Mouse (Mus musculus): ENCODE results near the gene Ppargc1a. TPM values are rescaled to one million over a fixed set of nuclear protein-coding genes. Genes with fewer than 3 reads are reported as not detected.

The Ppargc1a gene
- polyA plus RNA-seq, 1 experiment from 2014 or later, result 15.8 TPM

DNA sequence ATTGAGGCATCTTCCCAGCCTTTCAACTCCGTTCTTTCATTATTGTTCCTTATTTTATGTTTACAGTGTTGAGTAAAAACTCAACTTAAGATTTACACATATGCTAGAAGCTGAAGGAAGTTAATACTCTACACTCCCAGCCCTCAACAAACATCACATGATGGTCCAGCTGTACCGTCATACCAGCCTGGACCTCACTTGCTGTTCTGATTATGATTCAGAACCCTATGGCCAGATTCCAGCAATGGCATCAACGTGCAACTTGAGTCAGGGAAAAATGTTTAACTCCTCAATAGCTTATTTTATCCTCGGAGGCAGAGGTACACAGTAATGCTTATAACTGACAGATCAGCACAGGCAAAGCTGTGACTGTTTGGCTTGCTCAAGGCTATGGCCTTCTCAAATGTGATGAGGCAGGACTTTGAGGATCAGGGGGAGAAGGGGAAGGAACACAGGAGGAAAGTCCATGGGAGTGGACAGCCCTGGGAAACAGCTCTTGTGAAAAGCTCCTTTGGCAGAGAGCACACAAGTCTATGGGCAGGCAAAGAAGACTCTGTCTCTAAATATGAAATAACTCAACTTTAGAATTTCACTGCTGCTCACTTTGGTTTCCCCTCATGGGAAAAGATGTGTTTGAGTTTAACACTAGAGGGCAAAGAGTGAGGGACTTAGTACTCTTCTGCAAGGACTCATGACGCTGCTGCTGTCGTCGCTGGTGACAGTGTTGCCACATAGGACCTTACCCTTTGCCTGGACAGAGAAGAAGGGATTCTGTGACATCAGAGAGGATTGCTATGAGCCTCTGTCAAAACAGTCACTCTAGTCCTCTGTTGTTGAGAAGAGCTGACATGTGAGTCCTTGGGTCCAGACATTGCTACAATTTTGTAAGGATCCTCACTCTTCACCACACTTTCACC is 22.1 kb downstream of the Ppargc1a start:
- no peak overlapping the region for H3K27ac ChIP-seq (ENCODE audit: low read depth, low read length)
- no peak overlapping the region for H3K4me3 ChIP-seq (ENCODE audit: low read length)
- ATAC-seq (ENCODE audit: low FRiP score, low TSS enrichment), result no peak
- H3K27me3 ChIP-seq (ENCODE audit: control insufficient read depth, insufficient read depth, low read length), result no peaks in the 10 kb centered on the region
- no peaks in the 10 kb centered on the region for H3K9me3 ChIP-seq (ENCODE audit: control insufficient read depth, low read length)
- no peak overlapping the region for H3K9ac ChIP-seq (ENCODE audit: low read depth, low read length)
- H3K36me3 ChIP-seq (ENCODE audit: control insufficient read depth, insufficient read depth, low read length), result no peaks in the 10 kb centered on the region
- 67% methylated on average over 7 of the region's 7 CpGs for WGBS
- H3K4me1 ChIP-seq (ENCODE audit: control insufficient read depth, insufficient read depth, low read length), result no peaks in the 10 kb centered on the region
- no peak overlapping the region for H3K4me2 ChIP-seq (replicated peaks; ENCODE audit: low read depth, low read length)

DNA sequence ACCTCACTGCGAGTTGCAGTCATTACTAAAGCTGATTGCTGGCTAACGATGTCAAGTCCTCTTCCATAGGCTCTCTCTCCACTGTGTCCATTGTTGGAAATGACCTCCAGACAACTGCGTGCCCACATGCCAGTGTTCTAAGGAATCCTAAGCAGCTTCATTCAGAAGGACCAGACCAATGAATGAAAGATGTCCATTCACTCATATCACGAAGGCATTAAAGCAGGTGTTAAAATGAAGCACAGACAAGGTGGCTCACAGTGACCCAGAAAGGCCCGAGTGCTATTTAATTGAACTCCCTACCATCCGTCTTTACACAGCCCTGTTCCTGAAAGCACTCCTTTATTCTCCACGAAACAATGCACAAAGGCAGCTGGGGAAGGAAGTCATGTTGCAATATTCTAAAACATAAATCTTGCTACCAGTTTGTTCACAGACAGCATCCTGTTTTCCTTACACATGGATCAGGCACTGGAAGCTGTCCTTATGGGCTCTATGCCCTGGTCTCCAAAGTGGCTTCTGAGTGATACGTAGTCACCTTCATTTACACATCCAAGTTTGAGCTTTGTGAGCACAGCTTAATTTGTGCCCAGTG is 23.3 kb downstream of the Ppargc1a start:
- H3K4me3 ChIP-seq (ENCODE audit: low read length), result no peak overlapping the region
- 55% methylated on average over 8 of the region's 8 CpGs for WGBS
- H3K9ac ChIP-seq (ENCODE audit: low read depth, low read length), result no peak overlapping the region
- ATAC-seq (ENCODE audit: low FRiP score, low TSS enrichment), result no peak
- H3K36me3 ChIP-seq (ENCODE audit: control insufficient read depth, insufficient read depth, low read length), result no peaks in the 10 kb centered on the region
- no peaks in the 10 kb centered on the region for H3K9me3 ChIP-seq (ENCODE audit: control insufficient read depth, low read length)
- no peak overlapping the region for H3K27ac ChIP-seq (ENCODE audit: low read depth, low read length)
- H3K4me2 ChIP-seq (replicated peaks; ENCODE audit: low read depth, low read length), result no peak overlapping the region
- H3K4me1 ChIP-seq (ENCODE audit: control insufficient read depth, insufficient read depth, low read length), result no peaks in the 10 kb centered on the region
- H3K27me3 ChIP-seq (ENCODE audit: control insufficient read depth, insufficient read depth, low read length), result no peaks in the 10 kb centered on the region

DNA sequence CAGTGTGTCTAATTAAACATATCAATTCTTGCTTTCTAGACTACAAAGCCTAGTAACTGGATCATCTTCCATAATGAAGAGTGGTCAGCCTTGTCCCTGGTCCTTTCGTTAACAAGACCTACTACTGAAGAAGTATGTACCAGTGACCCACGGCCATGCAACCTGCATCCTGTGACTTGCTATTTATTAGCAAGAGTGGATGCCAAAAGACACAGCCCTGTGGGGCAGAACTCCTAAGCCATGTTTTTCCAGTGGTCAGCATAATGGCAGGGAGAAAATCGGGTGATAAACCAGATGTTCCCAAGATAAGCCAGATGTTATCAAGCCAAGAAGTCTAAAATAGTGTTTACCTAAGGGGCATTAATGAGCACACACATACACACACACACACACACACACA is 26.0 kb downstream of the Ppargc1a start:
- Histone ChIP-seq H3K9ac (ENCODE audit: low read depth, low read length) (no peak overlapping the region), H3K4me1 (ENCODE audit: control insufficient read depth, insufficient read depth, low read length) (no peaks in the 10 kb centered on the region), H3K27me3 (ENCODE audit: control insufficient read depth, insufficient read depth, low read length) (no peaks in the 10 kb centered on the region), H3K27ac (ENCODE audit: low read depth, low read length) (no peak overlapping the region), H3K4me2 (replicated peaks; ENCODE audit: low read depth, low read length) (no peak overlapping the region), H3K36me3 (ENCODE audit: control insufficient read depth, insufficient read depth, low read length) (no peaks in the 10 kb centered on the region), H3K9me3 (ENCODE audit: control insufficient read depth, low read length) (no peaks in the 10 kb centered on the region), H3K4me3 (ENCODE audit: low read length) (no peak overlapping the region)
- WGBS, result 82% methylated on average over 3 of the region's 3 CpGs
- ATAC-seq (ENCODE audit: low FRiP score, low TSS enrichment), result no peak

DNA sequence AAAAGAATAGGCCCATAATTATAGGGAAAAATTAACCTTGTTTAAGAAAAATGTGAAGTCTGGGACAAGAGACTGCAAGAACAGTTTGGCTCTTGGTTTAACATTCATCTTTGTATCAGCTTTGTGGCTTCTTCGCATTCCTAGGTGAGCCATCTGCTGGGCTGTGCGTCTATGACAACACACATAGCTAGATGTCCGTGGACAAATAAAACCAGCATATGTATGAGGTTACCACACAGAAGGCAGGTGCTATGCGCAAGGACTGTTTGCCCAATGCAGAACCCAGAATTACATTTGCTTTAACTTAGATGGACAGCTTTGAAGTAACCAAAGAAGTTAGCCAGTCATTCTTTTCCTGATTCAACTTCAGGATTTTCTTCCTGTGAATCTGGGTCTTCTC is 26.7 kb downstream of the Ppargc1a start:
- no peaks in the 10 kb centered on the region for H3K9me3 ChIP-seq (ENCODE audit: control insufficient read depth, low read length)
- no peak overlapping the region for H3K4me3 ChIP-seq (ENCODE audit: low read length)
- H3K4me1 ChIP-seq (ENCODE audit: control insufficient read depth, insufficient read depth, low read length), result no peaks in the 10 kb centered on the region
- H3K27ac ChIP-seq (ENCODE audit: low read depth, low read length), result no peak overlapping the region
- no peaks in the 10 kb centered on the region for H3K27me3 ChIP-seq (ENCODE audit: control insufficient read depth, insufficient read depth, low read length)
- no peak overlapping the region for H3K9ac ChIP-seq (ENCODE audit: low read depth, low read length)
- H3K4me2 ChIP-seq (replicated peaks; ENCODE audit: low read depth, low read length), result no peak overlapping the region
- no peaks in the 10 kb centered on the region for H3K36me3 ChIP-seq (ENCODE audit: control insufficient read depth, insufficient read depth, low read length)
- 89% methylated on average over 4 of the region's 4 CpGs for WGBS
- no peak for ATAC-seq (ENCODE audit: low FRiP score, low TSS enrichment)

DNA sequence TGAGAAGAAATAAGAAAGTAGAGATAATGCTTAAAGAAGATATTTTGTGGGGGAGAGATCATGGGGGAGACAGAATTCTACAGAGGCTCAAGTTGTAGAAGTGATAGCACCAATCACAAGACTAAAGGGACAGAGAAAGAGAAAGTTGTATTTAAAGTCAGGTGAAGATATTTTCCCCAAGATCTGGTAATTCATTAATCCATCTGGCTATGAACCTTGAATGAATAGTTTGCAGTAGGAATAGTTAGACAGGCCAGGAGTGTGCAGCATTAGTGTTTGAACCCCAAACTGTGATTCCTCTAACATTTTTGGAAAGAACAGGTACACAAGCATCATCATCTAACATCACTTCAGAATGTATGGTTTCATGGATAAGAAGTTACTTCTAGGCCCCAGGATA is 28.0 kb downstream of the Ppargc1a start:
- H3K4me1 ChIP-seq (ENCODE audit: control insufficient read depth, insufficient read depth, low read length), result no peaks in the 10 kb centered on the region
- H3K27me3 ChIP-seq (ENCODE audit: control insufficient read depth, insufficient read depth, low read length), result no peaks in the 10 kb centered on the region
- H3K27ac ChIP-seq (ENCODE audit: low read depth, low read length), result no peak overlapping the region
- no peak overlapping the region for H3K9ac ChIP-seq (ENCODE audit: low read depth, low read length)
- H3K4me3 ChIP-seq (ENCODE audit: low read length), result no peak overlapping the region
- H3K4me2 ChIP-seq (replicated peaks; ENCODE audit: low read depth, low read length), result no peak overlapping the region
- H3K9me3 ChIP-seq (ENCODE audit: control insufficient read depth, low read length), result no peaks in the 10 kb centered on the region
- no peaks in the 10 kb centered on the region for H3K36me3 ChIP-seq (ENCODE audit: control insufficient read depth, insufficient read depth, low read length)
- no peak for ATAC-seq (ENCODE audit: low FRiP score, low TSS enrichment)

DNA sequence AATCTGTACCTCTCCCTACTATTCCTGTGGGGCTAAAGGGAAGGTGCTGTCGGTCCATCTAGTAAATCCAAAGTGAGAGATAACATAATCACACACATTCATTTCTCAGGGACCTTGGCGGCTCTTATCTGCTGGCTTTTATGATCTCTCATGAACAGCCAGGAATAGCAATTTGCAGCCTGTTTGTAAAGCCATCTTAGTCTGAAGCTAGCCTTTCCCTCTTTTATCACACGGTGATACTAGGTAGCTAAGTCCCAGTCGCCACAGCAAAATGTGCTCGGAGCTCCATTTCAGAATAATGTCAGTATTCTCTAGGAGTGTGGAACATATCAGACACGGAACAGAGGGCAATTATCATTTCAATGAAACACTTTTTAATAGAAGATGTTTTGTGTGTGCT is 29.2 kb downstream of the Ppargc1a start:
- no peaks in the 10 kb centered on the region for H3K36me3 ChIP-seq (ENCODE audit: control insufficient read depth, insufficient read depth, low read length)
- 81% methylated on average over 6 of the region's 6 CpGs for WGBS

DNA sequence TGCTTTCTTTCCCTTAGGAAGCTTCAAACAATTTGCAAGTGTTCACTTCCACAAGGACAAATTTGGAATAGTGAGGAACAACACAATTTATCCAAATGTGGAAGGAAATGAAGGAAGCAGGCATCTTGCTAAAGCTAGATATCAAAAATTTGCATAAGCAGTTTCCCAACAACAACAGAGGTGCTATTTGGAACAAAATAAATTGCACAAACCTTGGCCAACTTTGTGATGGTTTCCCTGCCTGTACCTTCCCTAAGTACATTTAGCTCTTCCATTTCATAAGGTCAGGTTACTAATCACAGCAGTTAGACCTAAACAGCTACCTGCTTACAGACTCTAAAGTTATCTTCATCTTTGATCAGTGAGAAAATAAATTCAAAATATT is 29.9 kb downstream of the Ppargc1a start:
- H3K27me3 ChIP-seq (ENCODE audit: control insufficient read depth, insufficient read depth, low read length), result no peaks in the 10 kb centered on the region
- no peak overlapping the region for H3K4me2 ChIP-seq (replicated peaks; ENCODE audit: low read depth, low read length)
- H3K9ac ChIP-seq (ENCODE audit: low read depth, low read length), result no peak overlapping the region
- ATAC-seq (ENCODE audit: low FRiP score, low TSS enrichment), result no peak
- no peaks in the 10 kb centered on the region for H3K9me3 ChIP-seq (ENCODE audit: control insufficient read depth, low read length)
- H3K4me1 ChIP-seq (ENCODE audit: control insufficient read depth, insufficient read depth, low read length), result no peaks in the 10 kb centered on the region
- no peak overlapping the region for H3K4me3 ChIP-seq (ENCODE audit: low read length)
- H3K36me3 ChIP-seq (ENCODE audit: control insufficient read depth, insufficient read depth, low read length), result no peaks in the 10 kb centered on the region
- H3K27ac ChIP-seq (ENCODE audit: low read depth, low read length), result no peak overlapping the region

More for the DNA sequence above, 29.2 kb downstream of the Ppargc1a start:
- Histone ChIP-seq H3K27me3 (ENCODE audit: control insufficient read depth, insufficient read depth, low read length) (no peaks in the 10 kb centered on the region), H3K9ac (ENCODE audit: low read depth, low read length) (no peak overlapping the region), H3K27ac (ENCODE audit: low read depth, low read length) (no peak overlapping the region), H3K4me3 (ENCODE audit: low read length) (no peak overlapping the region), H3K4me1 (ENCODE audit: control insufficient read depth, insufficient read depth, low read length) (no peaks in the 10 kb centered on the region), H3K4me2 (replicated peaks; ENCODE audit: low read depth, low read length) (no peak overlapping the region), H3K9me3 (ENCODE audit: control insufficient read depth, low read length) (no peaks in the 10 kb centered on the region)
- ATAC-seq (ENCODE audit: low FRiP score, low TSS enrichment), result no peak

DNA sequence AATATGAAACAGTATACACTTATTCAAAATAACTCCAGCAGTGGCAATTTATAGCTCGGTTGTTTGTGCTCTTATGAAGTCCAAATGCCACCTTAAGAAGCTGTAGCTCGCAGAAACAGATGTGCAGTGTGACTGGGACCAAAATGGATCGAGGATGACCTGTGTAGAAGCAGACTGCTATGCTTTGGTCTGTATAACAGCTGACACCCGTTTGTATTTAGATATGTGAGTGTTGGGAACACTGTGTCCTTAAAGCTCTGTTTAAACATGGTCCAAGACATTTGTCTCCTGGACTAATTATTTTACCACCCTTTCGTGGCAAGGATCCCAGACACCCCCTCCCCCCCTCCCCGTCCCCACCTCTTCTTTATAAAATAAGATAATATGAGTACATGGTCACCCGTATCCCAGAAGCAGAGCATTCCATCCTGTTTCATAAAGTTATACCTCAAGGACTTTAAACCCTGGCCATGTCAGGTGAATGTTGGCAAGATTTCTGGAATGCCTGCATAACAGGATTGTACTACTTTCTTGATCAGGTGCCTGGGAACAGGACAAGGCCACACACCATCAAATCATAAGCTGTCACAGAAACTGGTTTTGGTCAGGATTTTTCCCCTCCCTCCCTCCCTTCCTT is 30.4 kb downstream of the Ppargc1a start:
- no peak for ATAC-seq (ENCODE audit: low FRiP score, low TSS enrichment)
- Histone ChIP-seq H3K4me3 (ENCODE audit: low read length) (no peak overlapping the region), H3K9ac (ENCODE audit: low read depth, low read length) (no peak overlapping the region), H3K4me1 (ENCODE audit: control insufficient read depth, insufficient read depth, low read length) (no peaks in the 10 kb centered on the region), H3K27ac (ENCODE audit: low read depth, low read length) (no peak overlapping the region), H3K9me3 (ENCODE audit: control insufficient read depth, low read length) (no peaks in the 10 kb centered on the region), H3K36me3 (ENCODE audit: control insufficient read depth, insufficient read depth, low read length) (no peaks in the 10 kb centered on the region), H3K4me2 (replicated peaks; ENCODE audit: low read depth, low read length) (no peak overlapping the region), H3K27me3 (ENCODE audit: control insufficient read depth, insufficient read depth, low read length) (no peaks in the 10 kb centered on the region)
- WGBS, result 66% methylated on average over 7 of the region's 7 CpGs

DNA sequence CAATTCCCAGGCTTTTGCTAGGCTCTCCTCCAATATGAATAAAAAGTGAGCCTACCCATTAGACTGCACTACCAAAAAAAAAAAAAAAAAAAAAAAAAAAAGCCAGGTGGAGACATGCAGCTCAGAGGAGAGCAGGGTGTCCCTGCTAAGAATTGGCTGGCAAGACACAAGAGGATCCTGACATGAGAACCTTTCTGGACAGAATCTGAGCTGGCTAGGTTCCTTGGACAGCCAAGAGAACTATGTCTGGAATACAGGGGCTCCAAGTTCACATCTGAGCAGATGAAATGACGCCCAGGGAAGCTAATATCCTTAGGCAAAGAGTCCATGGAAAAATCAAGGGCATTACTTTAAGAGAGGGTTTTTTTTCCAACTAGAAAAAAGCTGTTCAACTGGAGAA is 33.1 kb downstream of the Ppargc1a start:
- WGBS, result 89% methylated on average over 1 of the region's 1 CpGs

More for the DNA sequence above, 33.1 kb downstream of the Ppargc1a start:
- Histone ChIP-seq H3K9ac (ENCODE audit: low read depth, low read length) (no peak overlapping the region), H3K27me3 (ENCODE audit: control insufficient read depth, insufficient read depth, low read length) (no peaks in the 10 kb centered on the region), H3K9me3 (ENCODE audit: control insufficient read depth, low read length) (no peaks in the 10 kb centered on the region), H3K4me3 (ENCODE audit: low read length) (no peak overlapping the region), H3K36me3 (ENCODE audit: control insufficient read depth, insufficient read depth, low read length) (no peaks in the 10 kb centered on the region), H3K4me1 (ENCODE audit: control insufficient read depth, insufficient read depth, low read length) (no peaks in the 10 kb centered on the region), H3K27ac (ENCODE audit: low read depth, low read length) (no peak overlapping the region), H3K4me2 (replicated peaks; ENCODE audit: low read depth, low read length) (no peak overlapping the region)
- no peak for ATAC-seq (ENCODE audit: low FRiP score, low TSS enrichment)

Measured in kidney, embryonic 14.5 days (tissue).